Mouse (Mus musculus): ENCODE measurements around the gene Acsbg1.

GRCm38 (mm10) chr9:54602916-54603315, 58.8 kb downstream of the Acsbg1 start:
- TF ChIP-seq CTCF (IDR thresholded peaks at IDR 0.05) (no peak), EP300 (IDR thresholded peaks at IDR 0.05) (no peak)
